ENCODE assay signal across 14 mouse cellular contexts in the genomic region with DNA sequence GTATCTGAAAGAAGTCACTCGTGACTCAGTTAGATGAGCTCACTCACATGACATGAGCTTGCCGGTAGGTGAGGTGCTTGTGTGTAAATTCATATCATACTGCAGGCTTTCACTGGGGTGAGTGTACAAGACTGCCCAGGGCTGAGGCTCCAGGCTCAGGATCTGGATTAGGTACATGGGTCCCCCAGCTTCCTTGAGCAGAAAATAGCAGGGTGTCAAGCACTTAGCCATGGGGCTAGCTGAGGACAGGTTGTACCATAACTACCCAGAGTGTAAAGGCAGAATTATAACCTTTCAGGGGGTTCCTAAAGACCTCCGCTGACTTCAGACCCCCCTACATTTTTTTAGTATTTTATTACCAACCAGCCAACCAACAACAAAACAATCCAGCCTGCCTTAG.
"Had no signal": no experiment of that assay in that cellular context is flagged by ENCODE, and none has a peak within 500 bp of the region (broad histone marks: within the 10 kb centered on the region; RNA-seq: fewer than 3 reads in every experiment).

A gene (minus strand): TSS at position 93 of the 400 bp plus-strand sequence.

- H3K9me3 ChIP-seq: limb, embryonic 12.5 days; midbrain, embryonic 10.5 days had no signal

- H3K27ac ChIP-seq: limb, embryonic 12.5 days; liver, embryonic 14.5 days; midbrain, embryonic 10.5 days had no signal

- H3K4me3 ChIP-seq: limb, embryonic 12.5 days; midbrain, embryonic 10.5 days had no signal

- H3K4me2 ChIP-seq: limb, embryonic 12.5 days had no signal

- H3K36me3 ChIP-seq: limb, embryonic 12.5 days; midbrain, embryonic 10.5 days had no signal

- DNase-seq: kidney, adult 8-10 months; kidney, postnatal 36 days; layer of hippocampus, adult 9-11 months; layer of hippocampus, postnatal 36 days; lung, adult 18-20 months; right cerebral cortex, adult 18-20 months; right cerebral cortex, postnatal 25 days; thymus, adult 18-20 months; thymus, postnatal 36 days had no signal

- ATAC-seq: intestine, postnatal 0 days; midbrain, embryonic 16.5 days had no signal

- H3K9ac ChIP-seq: limb, embryonic 12.5 days; liver, embryonic 14.5 days had no signal
